Mouse (Mus musculus): ENCODE measurements at regions not wholly inside any gene's neighbourhood (a gene's known extent, or its start where the extent isn't known, plus 50 kb on each side); places are given as distances from the start of the nearest gene placed in this dataset.

- H3K27me3 ChIP-seq (ENCODE audit: control insufficient read depth, insufficient read depth, low read length), result no peaks in the 10 kb centered on the region
- no peaks in the 10 kb centered on the region for H3K9me3 ChIP-seq (replicated peaks; ENCODE audit: control insufficient read depth, low read length)
- H3K4me2 ChIP-seq (ENCODE audit: low read depth, low read length), result no peak overlapping the region
- ATAC-seq (ENCODE audit: insufficient read depth, low read depth) (no peak), DNase-seq (ENCODE audit: low spot score) (no peak)
- peaks cover 12% of the 10 kb centered on the region for H3K4me1 ChIP-seq (ENCODE audit: control insufficient read depth, insufficient read depth)
- TF ChIP-seq CTCF (IDR thresholded peaks at IDR 0.05; ENCODE audit: low read depth), result no peak
- TF ChIP-seq EP300 (IDR thresholded peaks at IDR 0.05; ENCODE audit: low read depth), result no peak
- H3K27ac ChIP-seq (ENCODE audit: low read depth), result no peak overlapping the region
- WGBS, result 75% methylated on average over 3 of the region's 3 CpGs
- H3K9ac ChIP-seq (replicated peaks; ENCODE audit: low read depth, low read length), result no peak overlapping the region
- H3K4me3 ChIP-seq (ENCODE audit: low read depth, low read length), result no peak overlapping the region
- H3K36me3 ChIP-seq (replicated peaks; ENCODE audit: control insufficient read depth, insufficient read depth, low read length), result no peaks in the 10 kb centered on the region
These were observed 229.5 kb upstream of the Mamld1 start for GRCm38 (mm10) chrX:70820518-70820917.

- no peak overlapping the region for H3K4me3 ChIP-seq (ENCODE audit: low read depth, low read length)
- no peak overlapping the region for H3K4me2 ChIP-seq (ENCODE audit: low read depth, low read length)
- WGBS, result 26% methylated on average over 1 of the region's 1 CpGs
- ATAC-seq (ENCODE audit: insufficient read depth, low read depth), result peak; percentile 90
- peak overlapping the region; percentile 81 for H3K27ac ChIP-seq (ENCODE audit: low read depth)
- H3K9ac ChIP-seq (replicated peaks; ENCODE audit: low read depth, low read length), result no peak overlapping the region
- H3K4me1 ChIP-seq (ENCODE audit: control insufficient read depth, insufficient read depth), result peaks cover 12% of the 10 kb centered on the region
- no peaks in the 10 kb centered on the region for H3K36me3 ChIP-seq (replicated peaks; ENCODE audit: control insufficient read depth, insufficient read depth, low read length)
- H3K9me3 ChIP-seq (replicated peaks; ENCODE audit: control insufficient read depth, low read length), result no peaks in the 10 kb centered on the region
- H3K27me3 ChIP-seq (ENCODE audit: control insufficient read depth, insufficient read depth, low read length), result no peaks in the 10 kb centered on the region
- DNase-seq (ENCODE audit: low spot score), result peak; percentile 71
- TF ChIP-seq EP300 (IDR thresholded peaks at IDR 0.05; ENCODE audit: low read depth), result peak; percentile 24; the same call in 1 of the 2 replicates
- no peak for TF ChIP-seq CTCF (IDR thresholded peaks at IDR 0.05; ENCODE audit: low read depth)
These were observed 232.3 kb upstream of the Mamld1 start for GRCm38 (mm10) chrX:70817771-70818170.

DNA sequence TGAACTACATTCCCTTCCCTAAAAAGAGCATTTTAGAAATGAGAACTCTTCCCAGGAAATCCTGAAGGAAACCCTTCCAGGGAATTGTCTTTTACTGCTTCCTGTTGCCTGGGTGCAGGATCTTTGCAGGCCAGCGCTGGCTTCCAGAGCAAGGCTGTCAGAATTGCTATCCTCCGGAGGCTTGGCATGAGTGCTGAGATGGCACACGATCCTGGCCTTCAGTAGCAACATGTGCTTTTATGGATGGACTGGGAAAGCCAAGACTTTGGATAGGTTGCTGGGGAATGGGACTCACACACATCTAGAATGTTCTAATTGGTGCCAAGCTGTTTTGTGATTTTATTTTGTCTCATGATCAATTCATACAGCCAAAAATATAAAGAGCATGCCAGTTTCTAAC is 233.4 kb upstream of the Mamld1 start:
- TF ChIP-seq CTCF (IDR thresholded peaks at IDR 0.05; ENCODE audit: low read depth) (no peak), EP300 (IDR thresholded peaks at IDR 0.05; ENCODE audit: low read depth) (no peak)
- peak overlapping the region; percentile 81 for H3K27ac ChIP-seq (ENCODE audit: low read depth)
- ATAC-seq (ENCODE audit: insufficient read depth, low read depth), result no peak

DNA sequence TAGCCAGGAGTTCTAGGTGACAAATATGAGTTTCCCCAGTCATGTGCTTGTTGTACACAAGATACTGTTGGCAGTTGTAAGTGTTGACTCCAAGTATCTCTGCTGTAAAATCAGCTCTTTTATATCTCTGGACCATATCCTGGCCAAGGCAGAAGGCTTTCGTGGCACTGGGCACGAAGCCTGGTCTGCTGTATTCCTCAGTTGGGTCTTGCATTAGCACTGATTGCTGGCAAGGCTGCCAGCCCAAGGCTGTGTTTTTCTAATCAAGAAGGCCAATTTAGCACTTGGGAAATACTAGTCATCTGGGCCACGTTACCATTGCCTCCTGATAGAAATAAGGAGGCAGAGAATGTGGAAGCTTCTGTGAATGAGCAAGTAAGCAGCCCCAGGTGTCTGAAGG is 258.3 kb upstream of the Mamld1 start:
- no peak for ATAC-seq (ENCODE audit: insufficient read depth, low read depth)
- no peaks in the 10 kb centered on the region for H3K27me3 ChIP-seq (ENCODE audit: control insufficient read depth, insufficient read depth, low read length)
- no peak overlapping the region for H3K4me3 ChIP-seq (ENCODE audit: low read depth, low read length)
- no peak overlapping the region for H3K9ac ChIP-seq (replicated peaks; ENCODE audit: low read depth, low read length)
- TF ChIP-seq EP300 (IDR thresholded peaks at IDR 0.05; ENCODE audit: low read depth) (no peak), CTCF (IDR thresholded peaks at IDR 0.05; ENCODE audit: low read depth) (no peak)
- no peak for DNase-seq (ENCODE audit: low spot score)
- no peak overlapping the region for H3K27ac ChIP-seq (ENCODE audit: low read depth)
- WGBS, result 39% methylated on average over 3 of the region's 3 CpGs
- no peaks in the 10 kb centered on the region for H3K9me3 ChIP-seq (replicated peaks; ENCODE audit: control insufficient read depth, low read length)
- H3K36me3 ChIP-seq (replicated peaks; ENCODE audit: control insufficient read depth, insufficient read depth, low read length), result no peaks in the 10 kb centered on the region
- no peak overlapping the region for H3K4me2 ChIP-seq (ENCODE audit: low read depth, low read length)
- no peaks in the 10 kb centered on the region for H3K4me1 ChIP-seq (ENCODE audit: control insufficient read depth, insufficient read depth)

More for the DNA sequence above, 233.4 kb upstream of the Mamld1 start:
- WGBS, result 27% methylated on average over 3 of the region's 3 CpGs
- Histone ChIP-seq H3K9me3 (replicated peaks; ENCODE audit: control insufficient read depth, low read length) (no peaks in the 10 kb centered on the region), H3K36me3 (replicated peaks; ENCODE audit: control insufficient read depth, insufficient read depth, low read length) (no peaks in the 10 kb centered on the region), H3K4me2 (ENCODE audit: low read depth, low read length) (no peak overlapping the region), H3K4me3 (ENCODE audit: low read depth, low read length) (no peak overlapping the region), H3K9ac (replicated peaks; ENCODE audit: low read depth, low read length) (no peak overlapping the region), H3K4me1 (ENCODE audit: control insufficient read depth, insufficient read depth) (peaks cover 12% of the 10 kb centered on the region), H3K27me3 (ENCODE audit: control insufficient read depth, insufficient read depth, low read length) (no peaks in the 10 kb centered on the region)
- no peak for DNase-seq (ENCODE audit: low spot score)

- TF ChIP-seq CTCF (IDR thresholded peaks at IDR 0.05; ENCODE audit: low read depth) (no peak), EP300 (IDR thresholded peaks at IDR 0.05; ENCODE audit: low read depth) (no peak)
- Histone ChIP-seq H3K9ac (replicated peaks; ENCODE audit: low read depth, low read length) (no peak overlapping the region), H3K36me3 (replicated peaks; ENCODE audit: control insufficient read depth, insufficient read depth, low read length) (no peaks in the 10 kb centered on the region), H3K4me3 (ENCODE audit: low read depth, low read length) (no peak overlapping the region), H3K27ac (ENCODE audit: low read depth) (no peak overlapping the region), H3K27me3 (ENCODE audit: control insufficient read depth, insufficient read depth, low read length) (no peaks in the 10 kb centered on the region), H3K9me3 (replicated peaks; ENCODE audit: control insufficient read depth, low read length) (no peaks in the 10 kb centered on the region), H3K4me2 (ENCODE audit: low read depth, low read length) (no peak overlapping the region), H3K4me1 (ENCODE audit: control insufficient read depth, insufficient read depth) (no peaks in the 10 kb centered on the region)
- no peak for ATAC-seq (ENCODE audit: insufficient read depth, low read depth)
- DNase-seq (ENCODE audit: low spot score), result no peak
- 54% methylated on average over 1 of the region's 1 CpGs for WGBS
These were observed 285.9 kb upstream of the Tmem185a start for GRCm38 (mm10) chrX:70762862-70763261.

DNA sequence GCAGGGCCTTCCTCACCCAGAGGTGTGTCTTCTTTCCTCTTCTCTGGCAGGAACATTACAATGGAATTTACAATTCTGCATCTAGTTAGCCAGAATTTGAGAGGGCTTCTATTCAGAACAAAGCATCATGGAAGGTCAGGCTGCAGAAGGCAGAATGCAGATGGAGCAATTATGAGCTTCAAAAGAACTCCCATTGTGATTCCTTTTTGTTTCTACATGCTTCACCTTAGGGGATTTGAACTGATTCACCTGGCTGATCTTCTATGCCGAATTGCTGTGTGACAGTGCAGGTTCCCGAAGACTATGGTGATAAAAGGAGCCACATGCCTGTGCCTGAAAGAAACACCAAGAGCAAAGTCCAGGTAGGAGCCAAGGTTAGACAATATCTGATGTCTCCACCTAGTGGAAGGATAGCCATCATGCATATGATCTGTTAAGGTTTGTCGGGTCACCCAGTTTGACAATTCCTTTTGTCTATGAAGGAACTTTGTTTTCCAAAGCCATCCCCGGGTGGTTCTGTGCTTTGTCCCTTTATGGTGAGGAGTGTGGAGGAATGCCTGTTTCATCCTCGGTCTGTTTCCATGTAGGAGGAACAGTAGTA is 236.1 kb upstream of the Tmem185a start:
- TF ChIP-seq EP300 (IDR thresholded peaks at IDR 0.05; ENCODE audit: low read depth) (no peak), CTCF (IDR thresholded peaks at IDR 0.05; ENCODE audit: low read depth) (0 out of 2 replicates have a peak, but pooled peaks have one; percentile 16)
- 50% methylated on average over 5 of the region's 5 CpGs for WGBS
- ATAC-seq (ENCODE audit: insufficient read depth, low read depth) (no peak), DNase-seq (ENCODE audit: low spot score) (no peak)
- H3K27ac ChIP-seq (ENCODE audit: low read depth), result no peak overlapping the region
- no peak overlapping the region for H3K4me2 ChIP-seq (ENCODE audit: low read depth, low read length)
- H3K9ac ChIP-seq (replicated peaks; ENCODE audit: low read depth, low read length), result no peak overlapping the region
- H3K4me1 ChIP-seq (ENCODE audit: control insufficient read depth, insufficient read depth), result no peaks in the 10 kb centered on the region
- no peaks in the 10 kb centered on the region for H3K36me3 ChIP-seq (replicated peaks; ENCODE audit: control insufficient read depth, insufficient read depth, low read length)
- H3K4me3 ChIP-seq (ENCODE audit: low read depth, low read length), result no peak overlapping the region
- no peaks in the 10 kb centered on the region for H3K27me3 ChIP-seq (ENCODE audit: control insufficient read depth, insufficient read depth, low read length)
- H3K9me3 ChIP-seq (replicated peaks; ENCODE audit: control insufficient read depth, low read length), result no peaks in the 10 kb centered on the region
